Mouse (Mus musculus) cerebellum, adult 2 months (tissue): Measurements from ENCODE around the gene Brsk1. TPM values are rescaled to one million over a fixed set of nuclear protein-coding genes. Genes with fewer than 3 reads are reported as not detected.

Experiments
- DNase-seq, 2 experiments: peaks; one replicate each; pipeline ENCODE4 v3.0.0; 2021
- H3K27ac ChIP-seq: fragments of 200-500 bp; 2 replicates; pipeline ENCODE4 v1.5.1; 2012; ENCODE audit warnings: low read length, control low read depth, inconsistent platforms; ENCODE audit not compliant: insufficient read depth
- H3K27me3 ChIP-seq: fragments of 200-500 bp; 2 replicates; pipeline ENCODE4 v1.6.1; 2012; ENCODE audit warnings: inconsistent platforms, mild to moderate bottlenecking, low read length, moderate library complexity; ENCODE audit not compliant: control insufficient read depth, insufficient read depth
- H3K4me1 ChIP-seq: fragments of 200-500 bp; 2 replicates; pipeline ENCODE4 v1.6.1; 2011; ENCODE audit warnings: low read length; ENCODE audit not compliant: control insufficient read depth, insufficient read depth
- H3K4me3 ChIP-seq: fragments of 200-500 bp; replicated peaks from 2 replicates; pipeline ENCODE3; 2011; ENCODE audit warnings: mild to moderate bottlenecking, low read depth, low read length, control low read depth; ENCODE audit not compliant: insufficient read depth
- CTCF ChIP-seq: fragments of 200-500 bp; IDR thresholded peaks from 2 replicates; pipeline ENCODE4 v1.5.1; 2011; ENCODE audit warnings: low read depth, mild to moderate bottlenecking, control low read depth, low read length, moderate library complexity, borderline replicate concordance; ENCODE audit not compliant: insufficient read depth
- POLR2A ChIP-seq: fragments of 200-500 bp; IDR thresholded peaks from 2 replicates; pipeline ENCODE4 v1.6.1; 2011; ENCODE audit warnings: low read length, control low read depth, borderline replicate concordance; ENCODE audit not compliant: insufficient read depth
- WGBS: fragments of 180-500 bp; shearing (Covaris S2); methylation state at CpG from one replicate; pipeline ENCODE4 v1.1.7; 2018; 5-methylcytosine and 5-hydroxymethylcytosine counted together
- polyA plus RNA-seq: library from polyadenylated mRNA; depleted of rRNA; stranded (reverse); fragments of >200 nt; gene quantifications from 2 replicates; pipeline ENCODE4 v1.2.3, GENCODE M21; 2012; rRNA removed

Gene Brsk1
- polyA plus RNA-seq, result 177 and 182 TPM in 2 replicates

DNA sequence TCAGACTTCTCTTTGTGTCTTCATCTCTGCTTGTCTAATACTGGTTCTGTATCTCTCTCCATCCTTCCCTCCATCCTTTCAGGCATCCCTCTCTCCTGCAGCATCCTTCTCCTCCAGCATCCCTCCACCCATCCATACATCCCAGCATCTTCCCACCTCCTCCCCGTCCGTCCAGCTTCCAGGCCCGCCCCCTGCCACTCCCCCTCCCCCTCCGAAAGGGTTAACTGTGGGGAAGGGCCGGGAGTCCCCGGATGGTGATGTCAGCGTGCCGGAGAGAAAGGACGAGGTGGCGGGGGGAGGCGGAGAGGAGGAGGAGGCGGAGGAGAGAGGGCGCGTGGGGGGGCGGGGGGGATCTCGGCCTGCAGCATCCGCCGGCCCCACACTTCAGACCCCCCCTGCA lies at the start of gene Brsk1:
TSS of gene Brsk1 (plus strand) at position 218 of the 400 bp plus-strand sequence.
- peak within 1 kb of the TSS; percentile 70 for H3K4me3 ChIP-seq
- peak within 1 kb of the TSS; percentile 42 for H3K27ac ChIP-seq
- H3K4me1 ChIP-seq, result no peaks in the 10 kb centered on the region
- TF ChIP-seq POLR2A, result peak; percentile 46; the same call in 1 of the 2 replicates
- no peak for TF ChIP-seq CTCF
- H3K27me3 ChIP-seq, result no peaks in the 10 kb centered on the region
- peak; percentile 87 to 89 for DNase-seq
- WGBS, result 1% methylated on average over 9 of the region's 18 CpGs

DNA sequence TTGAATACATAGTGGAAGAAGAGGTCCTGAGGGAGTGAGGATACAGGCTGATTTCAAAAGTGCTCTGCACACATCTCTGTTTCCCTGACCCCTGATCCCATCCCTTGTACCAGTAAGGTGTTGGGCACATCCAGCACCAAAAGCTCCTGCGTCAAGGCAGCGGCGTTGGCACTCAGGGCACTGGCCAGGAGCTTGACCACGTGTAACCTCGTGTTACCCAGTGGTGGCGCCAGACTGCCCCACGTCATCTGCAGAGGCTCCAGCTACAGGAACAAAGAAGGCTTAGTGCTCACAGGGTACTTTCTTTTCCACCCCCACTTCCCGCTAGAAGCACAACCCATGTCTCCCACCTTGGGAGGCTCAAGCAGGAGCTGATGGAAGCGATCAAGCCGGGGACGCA lies 49.2 kb upstream of the Brsk1 start:
- no peak for DNase-seq
- Histone ChIP-seq H3K27ac (0 out of 2 replicates have a peak overlapping the region, but pooled peaks have one; percentile 13), H3K4me3 (no peak overlapping the region), H3K4me1 (no peaks in the 10 kb centered on the region; the same call in 1 of the 2 replicates), H3K27me3 (no peaks in the 10 kb centered on the region)
- 72% methylated on average over 11 of the region's 11 CpGs for WGBS
- TF ChIP-seq CTCF, result no peak
- no peak for TF ChIP-seq POLR2A

DNA sequence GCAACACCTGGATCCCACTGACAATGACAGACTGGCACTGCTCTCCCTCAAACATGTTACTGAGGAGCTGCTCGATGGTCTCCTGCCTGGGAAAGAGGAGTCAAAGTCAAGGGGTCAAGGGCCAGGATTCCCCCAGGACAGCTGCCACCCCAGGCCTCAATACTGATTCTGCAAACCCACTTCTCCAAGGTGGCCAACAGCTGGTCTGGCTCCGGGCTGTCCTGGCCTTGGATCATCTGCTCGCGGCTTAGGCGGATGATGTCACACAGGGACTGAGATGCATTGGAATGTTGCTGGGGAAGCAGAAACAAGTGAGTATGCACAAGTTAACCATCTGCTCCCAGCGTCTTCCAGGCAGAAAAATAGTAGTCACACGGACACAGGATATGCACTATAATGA lies 48.4 kb upstream of the Brsk1 start:
- DNase-seq, result no peak
- no peak overlapping the region for H3K27ac ChIP-seq
- no peaks in the 10 kb centered on the region; the same call in 1 of the 2 replicates for H3K4me1 ChIP-seq
- H3K27me3 ChIP-seq, result no peaks in the 10 kb centered on the region
- TF ChIP-seq CTCF (no peak), POLR2A (no peak)
- WGBS, result 68% methylated on average over 7 of the region's 7 CpGs
- no peak overlapping the region for H3K4me3 ChIP-seq

DNA sequence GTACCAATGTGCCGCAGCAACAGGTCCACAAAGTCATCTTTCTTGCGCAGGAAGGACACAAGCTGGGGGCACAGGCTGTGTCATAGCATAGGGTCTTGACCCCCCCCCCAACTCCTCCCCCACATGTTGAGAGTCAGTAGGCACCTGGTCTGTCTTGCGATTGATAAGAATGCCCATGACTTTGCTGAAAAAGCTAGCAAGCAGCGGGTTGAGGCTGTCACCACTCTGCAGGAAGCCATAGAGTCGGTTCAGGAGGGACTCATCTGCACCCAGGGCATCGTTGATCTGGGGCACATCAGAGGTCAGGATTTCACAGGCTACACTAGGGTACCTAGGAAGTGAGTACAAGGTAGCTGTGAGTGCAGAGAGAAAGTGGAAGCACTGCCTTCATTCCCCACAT lies 47.2 kb upstream of the Brsk1 start:
- Histone ChIP-seq H3K4me1 (no peaks in the 10 kb centered on the region; the same call in 1 of the 2 replicates), H3K27me3 (no peaks in the 10 kb centered on the region), H3K27ac (no peak overlapping the region), H3K4me3 (no peak overlapping the region)
- TF ChIP-seq CTCF, result no peak
- TF ChIP-seq POLR2A, result no peak
- DNase-seq, result no peak
- WGBS, result 89% methylated on average over 6 of the region's 6 CpGs

DNA sequence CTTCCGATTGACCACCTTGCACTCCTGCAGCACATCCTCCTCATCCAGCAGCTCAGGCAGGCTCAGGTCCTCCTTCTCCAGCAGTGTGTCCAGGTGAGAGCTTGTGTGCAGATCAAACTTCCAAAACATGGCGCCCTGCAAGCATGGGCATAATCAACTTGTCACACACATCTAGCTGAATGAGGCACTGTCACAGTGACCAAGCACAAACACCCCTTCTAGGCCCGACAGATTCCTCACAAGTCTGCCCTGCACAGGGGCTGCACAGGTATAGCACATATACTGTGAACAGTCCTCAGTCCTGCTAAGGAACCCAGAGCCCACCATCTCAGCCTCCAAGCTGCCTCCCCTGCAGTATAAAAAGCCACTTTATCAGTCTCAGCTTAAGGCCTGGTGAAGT lies 43.6 kb upstream of the Brsk1 start:
- no peak overlapping the region for H3K27ac ChIP-seq
- H3K4me1 ChIP-seq, result peaks cover 7% of the 10 kb centered on the region
- no peak overlapping the region for H3K4me3 ChIP-seq
- WGBS, result 86% methylated on average over 3 of the region's 3 CpGs
- H3K27me3 ChIP-seq, result no peaks in the 10 kb centered on the region
- no peak for DNase-seq
- TF ChIP-seq POLR2A (no peak), CTCF (no peak)

DNA sequence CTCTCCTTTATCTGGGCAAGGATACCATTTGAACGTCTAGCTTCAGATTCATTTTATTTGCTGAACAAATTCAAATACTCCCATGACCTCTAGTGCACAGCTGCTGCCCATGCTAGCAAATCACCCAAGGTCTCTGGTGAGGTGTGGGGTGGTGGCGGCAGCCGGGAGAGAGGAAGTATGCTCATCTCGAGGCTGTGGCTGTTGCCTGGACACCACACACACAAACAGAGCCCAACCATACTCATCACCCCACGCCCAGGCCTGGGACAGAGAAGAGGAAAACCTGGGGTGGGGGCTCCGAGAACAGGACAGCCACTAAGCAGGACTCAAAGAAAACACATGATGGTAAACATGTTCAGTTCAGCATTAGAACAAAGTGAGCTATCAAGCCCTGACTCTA lies 43.1 kb upstream of the Brsk1 start:
- H3K27ac ChIP-seq, result no peak overlapping the region
- WGBS, result 54% methylated on average over 6 of the region's 6 CpGs
- peaks cover 11% of the 10 kb centered on the region for H3K4me1 ChIP-seq
- TF ChIP-seq POLR2A (no peak), CTCF (no peak)
- no peak overlapping the region for H3K4me3 ChIP-seq
- no peak for DNase-seq
- H3K27me3 ChIP-seq, result no peaks in the 10 kb centered on the region

DNA sequence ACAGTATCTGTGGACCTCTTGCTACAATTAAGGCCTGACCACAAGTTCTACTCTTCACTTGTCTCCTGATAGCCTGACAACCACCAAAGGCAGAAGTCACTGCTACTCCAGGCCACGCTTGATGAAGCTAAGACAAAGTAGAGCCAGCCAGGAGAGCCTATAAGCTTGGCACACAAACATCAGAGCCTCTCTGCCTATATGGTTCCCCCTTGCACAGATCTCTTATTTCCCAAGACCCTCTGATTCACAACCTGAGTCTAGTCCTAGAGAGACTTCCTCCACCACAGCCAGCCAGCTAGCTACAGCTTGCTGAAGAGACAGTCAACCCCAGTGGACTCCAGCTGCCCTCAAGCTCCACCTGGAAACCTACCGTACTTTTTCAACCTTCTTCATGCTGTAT lies 42.4 kb upstream of the Brsk1 start:
- DNase-seq, result no peak
- no peaks in the 10 kb centered on the region for H3K27me3 ChIP-seq
- WGBS, result 59% methylated on average over 2 of the region's 2 CpGs
- no peak overlapping the region for H3K4me3 ChIP-seq
- TF ChIP-seq CTCF, result no peak
- TF ChIP-seq POLR2A, result no peak
- no peak overlapping the region for H3K27ac ChIP-seq
- H3K4me1 ChIP-seq, result peaks cover 16% of the 10 kb centered on the region

DNA sequence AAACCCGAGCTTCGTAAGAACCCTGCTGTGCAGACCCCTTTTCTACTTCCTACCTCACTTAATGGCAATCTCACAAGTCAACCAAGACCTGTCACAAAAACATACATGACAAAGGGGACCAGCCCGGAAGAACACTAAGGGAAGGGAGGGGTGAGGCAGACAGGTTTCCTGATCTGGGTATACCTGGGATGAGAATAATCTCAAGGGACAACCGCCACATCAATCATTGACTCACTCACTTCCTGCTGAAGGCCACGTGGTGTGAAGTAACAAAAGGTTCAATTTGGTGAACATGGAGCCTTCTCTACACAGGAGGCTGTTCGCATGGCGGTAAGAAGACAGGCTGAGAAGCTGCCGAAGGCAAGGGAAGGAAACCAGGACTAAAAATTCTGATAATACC lies 38.8 kb upstream of the Brsk1 start:
- TF ChIP-seq CTCF, result no peak
- TF ChIP-seq POLR2A, result no peak
- Histone ChIP-seq H3K27me3 (no peaks in the 10 kb centered on the region), H3K27ac (no peak overlapping the region), H3K4me3 (no peak overlapping the region), H3K4me1 (peaks cover 16% of the 10 kb centered on the region)
- 73% methylated on average over 8 of the region's 8 CpGs for WGBS
- DNase-seq, result no peak
